Mouse (Mus musculus) heart, adult 11 months (tissue): Measurements from ENCODE around the gene Gm4924.

Source experiments
- DNase-seq: peaks from one replicate; pipeline ENCODE4 v3.0.0; 2022

The Gm4924 gene

DNA sequence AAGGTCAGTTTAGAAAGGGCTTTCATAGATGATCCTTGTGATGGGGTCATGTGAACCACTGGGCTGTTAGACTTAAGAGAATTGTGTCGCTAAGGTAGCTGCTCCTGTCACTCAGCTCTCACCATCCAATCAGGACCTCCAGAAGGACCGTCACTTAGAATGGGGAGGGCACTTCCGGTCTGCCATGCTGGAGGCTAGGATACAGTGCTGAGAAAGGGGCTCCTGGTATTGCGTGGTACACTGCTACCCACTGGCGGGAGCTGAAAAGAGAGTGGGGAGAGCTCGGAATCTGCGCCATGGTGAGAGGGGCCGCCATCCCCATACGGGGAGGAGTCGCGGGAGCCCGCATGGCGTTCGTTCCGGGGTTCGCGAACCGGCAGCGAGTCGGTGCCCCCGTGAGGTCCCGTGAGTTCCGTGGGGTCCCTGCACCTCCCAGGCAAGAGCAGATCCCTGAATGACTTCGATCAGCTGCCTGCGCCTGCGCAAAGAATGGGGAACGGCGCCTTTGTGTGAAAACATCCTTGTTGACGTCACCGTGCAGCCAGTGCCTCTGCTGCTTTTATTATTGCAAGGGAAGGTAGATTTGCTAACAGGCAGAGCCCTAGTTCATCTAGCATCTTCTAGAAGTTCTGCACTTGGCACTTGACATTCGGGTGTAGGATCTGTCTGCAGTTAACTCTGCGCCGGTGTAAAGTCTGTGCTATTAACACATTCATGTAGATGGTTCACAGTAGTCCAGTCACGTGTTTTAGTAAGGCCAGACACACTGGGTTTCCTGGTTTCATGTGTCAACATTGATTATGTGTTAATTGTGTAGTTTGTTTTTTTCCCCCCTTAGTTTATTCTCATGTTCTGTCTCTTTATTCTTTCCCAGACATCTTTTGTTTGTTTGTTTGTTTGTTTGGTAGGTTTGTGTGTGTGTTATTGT lies at the start of gene Gm4924:
Gene Gm4924 (plus strand): TSS at position 173 of the 928 bp plus-strand sequence.
- peak; percentile 98 for DNase-seq

DNA sequence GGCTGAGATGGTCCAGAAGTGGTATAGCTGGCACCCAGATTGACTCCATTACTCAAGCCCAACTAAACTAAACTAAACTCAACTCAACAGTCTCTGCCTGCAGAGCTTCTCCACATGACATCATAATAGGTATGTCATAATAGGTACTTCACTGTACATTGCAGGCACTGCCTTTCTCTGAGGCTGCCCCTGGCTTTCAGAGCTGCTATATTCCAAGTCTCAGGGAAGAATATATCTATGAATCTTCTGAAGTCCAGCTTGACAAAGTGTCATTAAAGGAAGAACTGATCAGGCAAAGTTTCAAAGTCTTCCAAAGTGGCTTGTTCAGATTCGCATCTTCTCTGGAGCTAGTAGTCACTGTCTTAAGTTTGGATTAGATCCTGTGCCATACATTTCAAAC lies 37.6 kb upstream of the Gm4924 start, which contains the start of gene 4932415D10Rik:
Gene 4932415D10Rik (minus strand): TSS at position 101 of the 400 bp plus-strand sequence.
- no peak for DNase-seq

DNA sequence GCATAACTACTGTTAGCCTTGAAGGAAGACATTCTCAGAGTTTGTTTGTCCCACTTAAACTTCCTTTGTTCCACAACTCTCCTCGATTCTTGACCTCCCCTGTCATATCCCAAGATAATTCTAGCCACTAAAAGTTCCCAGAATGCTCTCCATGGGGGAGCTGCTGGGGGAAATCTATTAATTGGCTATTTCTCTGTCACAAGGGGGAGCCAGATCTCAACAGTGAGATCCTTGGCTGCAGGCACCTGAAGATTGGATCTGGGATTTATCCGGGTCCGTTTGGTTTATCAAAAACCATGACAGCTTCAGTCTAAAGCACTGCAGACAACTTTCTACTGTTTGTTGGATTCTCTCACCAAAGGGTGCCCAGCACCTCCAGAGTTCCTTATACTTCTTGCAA lies 33.9 kb upstream of the Gm4924 start:
- no peak for DNase-seq

DNA sequence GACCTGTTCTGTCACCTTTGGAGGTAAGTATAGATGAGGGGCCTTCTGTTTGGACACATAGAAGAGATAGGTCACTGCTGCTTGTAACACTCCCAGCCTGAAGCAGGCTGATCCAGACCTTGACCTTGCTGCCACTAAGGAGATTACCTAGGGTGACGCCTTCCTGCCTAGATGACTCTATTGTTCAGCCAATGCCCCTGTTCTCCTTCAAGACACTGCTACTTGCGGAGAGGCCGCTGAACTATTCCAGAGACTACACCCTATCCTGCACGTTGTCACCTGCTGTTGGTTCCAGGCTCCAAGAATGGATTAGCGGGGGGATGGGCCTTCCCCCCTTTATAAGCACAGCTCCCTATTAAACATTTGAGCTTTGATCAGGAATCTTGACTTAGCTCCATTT lies 24.2 kb upstream of the Gm4924 start:
- no peak for DNase-seq

DNA sequence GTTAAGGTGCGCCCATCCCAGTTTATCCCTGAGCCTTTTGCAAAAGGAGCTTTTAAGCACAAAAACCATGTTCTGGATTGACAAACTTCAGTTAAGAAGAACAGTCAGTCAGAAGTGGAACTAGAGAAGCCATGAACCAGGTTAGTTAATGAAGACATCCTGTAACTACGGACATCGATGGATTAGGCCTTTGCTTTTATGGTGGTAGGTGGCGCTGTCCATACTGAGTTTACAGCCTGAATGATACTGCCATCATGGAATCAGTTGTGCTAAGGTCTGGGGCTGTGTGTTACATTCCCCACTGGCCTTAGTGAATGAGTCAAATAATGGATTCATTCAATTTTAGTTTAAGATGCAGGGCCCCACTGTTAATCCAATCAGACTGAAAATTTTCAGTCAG lies 1.3 kb downstream of the Gm4924 start:
- DNase-seq, result peak; percentile 48

DNA sequence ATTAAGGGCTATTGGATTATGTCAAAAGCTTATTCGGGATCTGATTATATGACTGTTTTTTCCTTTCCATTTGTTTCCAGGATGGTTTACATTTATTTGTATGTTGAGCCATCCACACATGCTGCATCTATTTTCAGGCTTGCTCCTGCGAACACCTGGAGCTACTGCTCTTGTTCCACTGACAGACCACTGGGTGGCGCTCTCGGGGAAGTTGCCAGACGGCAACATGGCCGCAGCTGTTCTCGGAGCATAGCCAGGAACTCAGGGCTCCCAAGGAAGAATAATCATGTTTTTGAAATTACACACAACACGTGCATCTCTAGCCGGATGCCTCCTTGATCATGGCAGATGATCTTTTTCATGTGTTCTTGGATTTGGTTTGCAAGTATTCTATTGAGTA lies 7.9 kb downstream of the Gm4924 start:
- DNase-seq, result no peak

DNA sequence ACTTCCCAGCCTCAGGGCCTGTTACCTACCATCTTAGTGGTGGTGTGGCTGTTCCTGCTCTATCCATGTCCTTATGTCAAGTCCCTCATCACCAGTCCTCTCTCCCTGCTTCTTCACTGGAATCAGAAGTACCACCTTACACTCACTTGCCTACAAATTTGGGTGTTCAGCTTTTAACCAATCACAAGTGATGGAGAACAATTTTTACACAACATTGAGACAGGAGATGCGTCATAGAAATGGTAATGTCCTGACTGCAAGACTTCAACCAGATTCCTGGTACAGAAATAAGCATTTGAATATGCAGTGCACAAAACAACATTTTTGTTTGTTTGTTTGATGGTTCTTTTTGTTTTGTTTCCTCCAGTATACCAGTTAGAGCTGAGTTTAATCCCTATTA lies 28.9 kb downstream of the Gm4924 start:
- DNase-seq, result no peak

DNA sequence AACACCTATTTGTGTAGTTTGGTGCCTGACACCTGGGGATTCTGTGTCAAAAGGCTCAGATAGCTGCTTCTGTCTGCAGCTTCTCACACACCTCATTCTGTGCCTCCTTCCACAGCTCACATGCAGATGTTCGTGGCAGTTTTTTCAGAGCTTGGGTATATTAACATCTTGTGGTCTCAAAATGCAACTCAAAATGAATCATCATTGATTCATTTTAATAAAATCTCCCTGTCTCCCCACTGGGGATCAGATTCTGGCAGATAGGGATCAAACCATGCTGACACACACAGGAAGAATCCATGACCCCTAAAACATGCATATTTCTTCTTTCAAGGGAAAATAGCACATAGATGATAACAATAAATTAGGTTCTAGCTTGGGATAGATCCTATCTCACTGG lies 55.5 kb downstream of the Gm4924 start:
- no peak for DNase-seq

DNA sequence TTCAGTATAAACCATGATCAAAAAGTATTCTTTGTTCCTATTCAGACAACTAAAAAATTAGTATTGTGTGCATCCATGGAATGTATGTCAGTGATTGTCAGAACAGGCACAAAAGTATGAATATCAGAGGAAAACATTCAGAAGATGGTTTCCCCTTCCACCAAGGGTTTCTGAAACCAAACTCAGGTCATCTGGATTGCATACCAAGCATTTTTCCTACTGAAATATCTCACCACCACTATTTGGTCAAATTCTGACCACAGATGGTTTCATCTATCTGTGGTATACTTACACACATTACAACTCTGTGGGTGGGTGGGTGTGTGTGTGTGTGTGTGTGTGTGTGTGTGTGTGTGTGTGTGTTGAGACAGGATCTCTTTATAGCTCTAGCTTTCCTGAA lies 69.6 kb downstream of the Gm4924 start:
- DNase-seq, result no peak
